Mouse (Mus musculus) stomach, embryonic 16.5 days (tissue): ENCODE measurements at regions not wholly inside any gene's neighbourhood (a gene's known extent, or its start where the extent isn't known, plus 50 kb on each side); places are given as distances from the start of the nearest gene placed in this dataset.

Source experiments
- ATAC-seq: fragments of 200-750 bp; cut with Nextera tagmentation; 2 replicates; pipeline ENCODE4 v1.8.0; 2017; ENCODE audit warnings: moderate number of reproducible peaks, moderate TSS enrichment; ENCODE audit not compliant: insufficient read depth, low FRiP score
- H3K27ac ChIP-seq: fragments of 300-500 bp; sonication (generic); 2 replicates; pipeline ENCODE4 v1.5.1; 2014; ENCODE audit warnings: low read length
- H3K27me3 ChIP-seq: fragments of 300-500 bp; sonication (generic); 2 replicates; pipeline ENCODE4 v1.6.1; 2014; ENCODE audit warnings: low read length, control low read depth, mixed read lengths; ENCODE audit not compliant: control insufficient read depth, insufficient read depth
- H3K36me3 ChIP-seq: fragments of 300-500 bp; sonication (generic); 2 replicates; pipeline ENCODE4 v1.6.1; 2014; ENCODE audit warnings: low read length; ENCODE audit not compliant: control insufficient read depth, insufficient read depth
- H3K4me1 ChIP-seq: fragments of 300-500 bp; sonication (generic); 2 replicates; pipeline ENCODE4 v1.6.1; 2014; ENCODE audit warnings: low read length, control low read depth, mixed read lengths; ENCODE audit not compliant: control insufficient read depth, insufficient read depth
- H3K4me2 ChIP-seq: fragments of 300-500 bp; sonication (generic); 2 replicates; pipeline ENCODE4 v1.6.1; 2014; ENCODE audit warnings: low read depth, low read length, mixed read lengths
- H3K4me3 ChIP-seq: fragments of 300-500 bp; sonication (generic); replicated peaks from 2 replicates; pipeline ENCODE4 v1.5.1; 2014; ENCODE audit warnings: mild to moderate bottlenecking, low read length
- H3K9ac ChIP-seq: fragments of 300-500 bp; sonication (generic); 2 replicates; pipeline ENCODE4 v1.6.1; 2014; ENCODE audit warnings: low read length
- H3K9me3 ChIP-seq: fragments of 300-500 bp; sonication (generic); replicated peaks from 2 replicates; pipeline ENCODE4 v1.6.1; 2016; ENCODE audit warnings: low read length, control low read depth; ENCODE audit not compliant: control insufficient read depth
- WGBS: fragments of 180-500 bp; shearing (Covaris S2); extraction: QIAGEN DNeasy Blood & Tissue Kit; methylation state at CpG from one replicate; pipeline ENCODE4 v1.1.7; 2014; 5-methylcytosine and 5-hydroxymethylcytosine counted together

- Histone ChIP-seq H3K9ac (no peak overlapping the region), H3K4me3 (no peak overlapping the region), H3K27ac (no peak overlapping the region), H3K27me3 (no peaks in the 10 kb centered on the region), H3K4me1 (no peaks in the 10 kb centered on the region), H3K4me2 (no peak overlapping the region), H3K36me3 (no peaks in the 10 kb centered on the region), H3K9me3 (no peaks in the 10 kb centered on the region)
- ATAC-seq, result no peak
- 78% methylated on average over 2 of the region's 2 CpGs for WGBS
Observed at GRCm38 (mm10) chr13:83932761-83933160, 289.3 kb upstream of the Tmem161b start.

DNA sequence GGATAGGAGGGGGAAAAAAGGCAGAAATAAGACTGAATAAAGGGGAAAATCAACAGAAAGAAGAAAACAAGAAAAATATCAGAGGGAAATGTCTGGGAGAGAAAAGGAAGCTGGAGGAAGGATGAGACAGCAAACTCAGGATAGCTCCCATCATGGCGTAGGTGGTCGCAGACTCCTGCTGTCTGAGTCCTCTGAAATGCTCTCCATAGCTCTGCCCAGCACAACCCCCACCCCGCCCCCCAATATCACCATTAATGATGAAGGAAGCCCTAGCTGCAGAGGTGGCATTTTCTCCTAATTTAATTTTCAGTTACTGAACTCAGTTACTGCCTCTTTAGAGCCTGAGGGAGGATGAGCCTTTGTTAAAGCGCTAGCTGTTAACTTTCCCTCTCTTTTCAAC lies 275.6 kb upstream of the Tmem161b start:
- H3K4me1 ChIP-seq, result no peaks in the 10 kb centered on the region
- H3K9ac ChIP-seq, result no peak overlapping the region
- ATAC-seq, result no peak
- H3K27me3 ChIP-seq, result no peaks in the 10 kb centered on the region
- no peaks in the 10 kb centered on the region for H3K36me3 ChIP-seq
- no peaks in the 10 kb centered on the region for H3K9me3 ChIP-seq
- no peak overlapping the region for H3K4me3 ChIP-seq
- no peak overlapping the region for H3K27ac ChIP-seq
- 76% methylated on average over 4 of the region's 4 CpGs for WGBS
- H3K4me2 ChIP-seq, result no peak overlapping the region

DNA sequence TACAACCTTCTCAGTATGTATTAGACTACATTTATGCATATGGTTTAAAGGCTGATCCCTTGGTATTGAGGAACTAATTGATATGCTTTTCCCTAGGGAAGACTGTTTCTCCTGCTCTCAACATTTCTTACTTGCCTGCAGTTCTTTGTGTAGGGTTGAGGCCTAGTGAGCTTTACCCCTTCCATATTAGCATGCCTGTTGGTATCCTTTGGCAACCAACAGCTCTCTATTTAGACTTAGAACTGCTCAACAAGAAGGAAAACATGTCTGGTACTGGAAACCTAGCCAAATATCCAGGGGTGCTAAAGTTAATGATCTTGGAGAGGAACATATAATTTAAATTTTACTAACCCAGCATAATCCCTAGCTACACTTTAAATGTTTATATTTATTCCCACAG lies 270.9 kb upstream of the Tmem161b start:
- Histone ChIP-seq H3K4me2 (no peak overlapping the region), H3K27me3 (no peaks in the 10 kb centered on the region)

DNA sequence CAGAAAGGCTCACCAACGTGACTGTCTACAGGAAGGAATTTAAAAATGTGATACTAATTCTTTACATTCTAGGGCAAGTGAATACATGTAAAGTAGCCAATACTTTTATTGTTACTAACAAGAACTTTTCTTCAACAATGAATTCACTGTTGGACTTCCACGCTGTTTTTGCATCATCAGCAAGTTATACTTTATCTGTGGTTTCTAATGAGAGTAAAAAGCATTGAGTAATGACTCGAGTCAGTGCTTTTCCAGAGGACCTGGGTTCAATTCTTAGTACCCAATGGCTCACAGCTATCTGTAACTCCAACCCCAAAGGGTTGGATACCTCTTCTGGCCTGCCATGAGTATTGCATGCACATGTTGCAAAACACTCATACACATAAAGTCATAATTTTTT lies 270.3 kb upstream of the Tmem161b start:
- Histone ChIP-seq H3K36me3 (no peaks in the 10 kb centered on the region), H3K4me3 (no peak overlapping the region), H3K9me3 (no peaks in the 10 kb centered on the region), H3K27ac (no peak overlapping the region), H3K9ac (no peak overlapping the region), H3K27me3 (no peaks in the 10 kb centered on the region), H3K4me1 (no peaks in the 10 kb centered on the region), H3K4me2 (no peak overlapping the region)
- no peak for ATAC-seq
- WGBS, result 79% methylated on average over 3 of the region's 3 CpGs

More for the DNA sequence above, 270.9 kb upstream of the Tmem161b start:
- no peaks in the 10 kb centered on the region for H3K36me3 ChIP-seq
- no peak overlapping the region for H3K27ac ChIP-seq
- no peaks in the 10 kb centered on the region for H3K4me1 ChIP-seq
- H3K9ac ChIP-seq, result no peak overlapping the region
- no peak for ATAC-seq
- H3K4me3 ChIP-seq, result no peak overlapping the region
- H3K9me3 ChIP-seq, result no peaks in the 10 kb centered on the region

- WGBS, result 56% methylated on average over 4 of the region's 4 CpGs
- Histone ChIP-seq H3K9ac (no peak overlapping the region), H3K4me2 (no peak overlapping the region), H3K9me3 (no peaks in the 10 kb centered on the region), H3K27ac (no peak overlapping the region), H3K27me3 (no peaks in the 10 kb centered on the region), H3K4me3 (no peak overlapping the region), H3K36me3 (no peaks in the 10 kb centered on the region), H3K4me1 (no peaks in the 10 kb centered on the region)
- no peak for ATAC-seq
Observed at GRCm38 (mm10) chr13:83952353-83952752, 269.7 kb upstream of the Tmem161b start.

- no peak for ATAC-seq
- no peak overlapping the region for H3K27ac ChIP-seq
- 46% methylated on average over 4 of the region's 4 CpGs for WGBS
- H3K4me2 ChIP-seq, result no peak overlapping the region
- H3K27me3 ChIP-seq, result no peaks in the 10 kb centered on the region
- H3K9ac ChIP-seq, result no peak overlapping the region
- no peaks in the 10 kb centered on the region for H3K4me1 ChIP-seq
- H3K36me3 ChIP-seq, result no peaks in the 10 kb centered on the region
- no peaks in the 10 kb centered on the region for H3K9me3 ChIP-seq
- H3K4me3 ChIP-seq, result no peak overlapping the region
Observed at GRCm38 (mm10) chr13:83952862-83953261, 269.2 kb upstream of the Tmem161b start.

- ATAC-seq, result no peak
- Histone ChIP-seq H3K4me1 (no peaks in the 10 kb centered on the region), H3K27ac (no peak overlapping the region), H3K4me3 (no peak overlapping the region), H3K36me3 (no peaks in the 10 kb centered on the region), H3K27me3 (no peaks in the 10 kb centered on the region), H3K9me3 (no peaks in the 10 kb centered on the region), H3K9ac (no peak overlapping the region), H3K4me2 (no peak overlapping the region)
- 64% methylated on average over 5 of the region's 5 CpGs for WGBS
Observed at GRCm38 (mm10) chr13:83955701-83956100, 266.4 kb upstream of the Tmem161b start.

- Histone ChIP-seq H3K27me3 (no peaks in the 10 kb centered on the region), H3K4me1 (no peaks in the 10 kb centered on the region), H3K9me3 (no peaks in the 10 kb centered on the region), H3K4me2 (no peak overlapping the region), H3K27ac (no peak overlapping the region), H3K4me3 (no peak overlapping the region), H3K9ac (no peak overlapping the region), H3K36me3 (no peaks in the 10 kb centered on the region)
- no peak for ATAC-seq
Observed at GRCm38 (mm10) chr13:83978541-83978940, 243.6 kb upstream of the Tmem161b start.

GRCm38 (mm10) chr13:83979535-83979934 lies 242.6 kb upstream of the Tmem161b start:
- ATAC-seq, result no peak
- Histone ChIP-seq H3K4me2 (no peak overlapping the region), H3K4me3 (no peak overlapping the region), H3K4me1 (no peaks in the 10 kb centered on the region), H3K9ac (no peak overlapping the region), H3K27ac (no peak overlapping the region), H3K9me3 (no peaks in the 10 kb centered on the region), H3K36me3 (no peaks in the 10 kb centered on the region), H3K27me3 (no peaks in the 10 kb centered on the region)

DNA sequence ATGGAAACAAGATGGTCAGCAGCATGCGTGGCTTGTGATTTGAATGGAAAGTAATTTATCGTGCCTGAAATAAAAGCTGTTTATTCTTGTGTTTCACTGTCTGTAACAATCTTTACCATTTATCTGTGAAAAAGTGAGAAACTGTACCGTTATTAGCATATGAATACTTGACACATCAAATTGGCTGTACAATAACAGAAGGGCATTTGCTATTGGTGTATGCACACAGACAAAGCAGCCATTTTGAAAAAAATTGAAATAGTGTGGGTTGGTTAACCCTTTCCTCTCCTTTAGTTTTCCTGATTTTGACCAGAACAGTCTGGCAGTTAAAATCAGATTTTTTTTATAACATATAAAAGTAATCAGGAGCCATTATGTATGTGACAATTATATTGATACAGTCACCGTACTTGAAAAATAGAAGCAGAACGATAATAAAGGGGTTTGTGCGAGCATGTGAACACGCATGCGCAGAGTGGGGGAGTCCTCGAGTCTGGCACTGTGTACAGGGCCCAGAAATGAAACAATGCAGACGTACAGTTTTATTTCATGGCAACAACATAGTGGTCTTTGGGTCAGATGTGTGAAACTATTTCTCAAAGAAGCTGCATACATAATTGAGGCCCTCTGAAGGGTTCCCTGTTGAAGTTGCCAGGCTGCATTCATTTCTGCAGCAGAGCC lies 237.3 kb upstream of the Tmem161b start:
- no peaks in the 10 kb centered on the region for H3K4me1 ChIP-seq
- H3K27me3 ChIP-seq, result no peaks in the 10 kb centered on the region
- H3K9ac ChIP-seq, result no peak overlapping the region
- no peak overlapping the region for H3K4me2 ChIP-seq
- H3K36me3 ChIP-seq, result no peaks in the 10 kb centered on the region
- 77% methylated on average over 10 of the region's 10 CpGs for WGBS
- no peak for ATAC-seq
- H3K4me3 ChIP-seq, result no peak overlapping the region
- H3K27ac ChIP-seq, result no peak overlapping the region
- H3K9me3 ChIP-seq, result no peaks in the 10 kb centered on the region
